Mouse (Mus musculus): Measurements from ENCODE around the gene Lrp1. TPM values are rescaled to one million over a fixed set of nuclear protein-coding genes. Genes with fewer than 3 reads are reported as not detected.

The Lrp1 gene
- total and polyA plus RNA-seq, 3 experiments, result 0.39 to 0.42 TPM; not detected in 1

DNA sequence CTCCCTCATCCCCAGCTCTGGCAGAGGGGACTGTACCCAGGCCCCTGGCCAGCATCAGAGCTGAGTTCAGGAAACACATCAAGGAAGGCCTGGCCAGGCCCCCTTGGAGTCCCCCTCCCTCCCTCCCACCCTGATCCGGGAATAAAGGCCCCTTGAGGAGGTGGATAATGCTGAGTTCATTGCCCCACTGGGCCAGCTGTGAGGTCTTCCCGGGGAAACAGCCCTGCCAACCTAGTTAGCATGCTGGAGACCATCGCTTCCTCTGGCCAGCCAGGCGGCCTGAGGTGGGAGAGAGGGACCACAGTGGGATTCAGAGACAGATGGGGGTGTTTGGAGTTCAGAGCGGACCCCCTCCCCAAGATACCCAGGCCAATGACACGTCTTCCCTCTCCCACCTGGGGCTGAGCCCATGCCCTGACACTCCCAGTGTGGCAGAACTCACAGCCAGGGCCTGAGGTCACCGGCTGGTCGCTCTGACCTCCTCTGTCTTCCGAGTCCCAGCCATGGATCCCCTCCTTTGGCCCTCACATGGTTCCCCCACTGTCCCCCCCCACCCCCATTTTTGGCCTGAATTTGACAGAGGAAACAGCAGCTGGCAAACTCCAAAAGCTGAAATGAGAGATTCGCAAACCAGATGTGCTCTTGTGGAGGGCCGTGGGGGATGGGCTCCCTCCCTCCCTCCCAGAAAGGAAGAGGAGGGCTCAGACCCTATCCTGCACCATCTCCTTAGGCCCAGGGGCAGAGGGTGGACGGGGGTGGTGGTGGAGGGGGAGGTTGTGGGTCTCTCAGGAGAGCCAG is 6.5 kb downstream of the Lrp1 start:
- no peak for DNase-seq (ENCODE audit: low read depth, low spot score)
- Histone ChIP-seq H3K4me1 (ENCODE audit: control insufficient read depth in 1 of 2, insufficient read depth in 2 of 2, low read length in 2 of 2) (no peaks in the 10 kb centered on the region), H3K79me2 (ENCODE audit: control insufficient read depth, insufficient read depth, low read length, poor library complexity) (no peaks in the 10 kb centered on the region), H3K36me3 (ENCODE audit: control insufficient read depth in 1 of 2, insufficient read depth in 2 of 2, low read length in 2 of 2) (no peaks in the 10 kb centered on the region), H3K9me3 (replicated peaks; ENCODE audit: insufficient read depth, low read length) (no peaks in the 10 kb centered on the region), H3K9ac (ENCODE audit: control insufficient read depth, low read depth, low read length, poor library complexity, severe bottlenecking) (no peak overlapping the region), H3K27ac (ENCODE audit: control insufficient read depth, low read depth, low read length) (no peak overlapping the region), H3K27me3 (ENCODE audit: control insufficient read depth in 1 of 2, insufficient read depth in 2 of 2, low read length in 2 of 2) (peaks cover 4 to 21% of the 10 kb centered on the region in 2 experiments; a peak in 3 of 4 replicates), H3K4me3 (ENCODE audit: control insufficient read depth in 1 of 2, insufficient read depth in 1 of 2, low read depth in 2 of 2, low read length in 2 of 2) (no peak overlapping the region)
- no peak for TF ChIP-seq POLR2AphosphoS5 (IDR thresholded peaks at IDR 0.05; ENCODE audit: borderline replicate concordance, low read depth, low read length)
- TF ChIP-seq UBTF (IDR thresholded peaks at IDR 0.05; ENCODE audit: borderline replicate concordance, insufficient read depth, low read depth, low read length), result no peak
- no peak for TF ChIP-seq MEF2A (IDR thresholded peaks at IDR 0.05; ENCODE audit: extremely low read depth, insufficient replicate concordance, low read depth, low read length, poor library complexity, severe bottlenecking)
- TF ChIP-seq GABPA (IDR thresholded peaks at IDR 0.05; ENCODE audit: low read depth, low read length), result no peak
- no peak for TF ChIP-seq BHLHE40 (IDR thresholded peaks at IDR 0.05; ENCODE audit: borderline replicate concordance, low read depth, low read length)
- no peak for TF ChIP-seq USF1 (IDR thresholded peaks at IDR 0.05; ENCODE audit: low read depth, low read length)
- TF ChIP-seq RAD21 (IDR thresholded peaks at IDR 0.05; ENCODE audit: low read depth, low read length), result no peak
- no peak for TF ChIP-seq MYC (IDR thresholded peaks at IDR 0.05; ENCODE audit: low read depth, low read length)
- TF ChIP-seq NELFE (IDR thresholded peaks at IDR 0.05; ENCODE audit: low read depth, low read length), result no peak
- TF ChIP-seq TCF12 (IDR thresholded peaks at IDR 0.05; ENCODE audit: low read depth, low read length), result no peak
- no peak for TF ChIP-seq JUND (IDR thresholded peaks at IDR 0.05; ENCODE audit: low read depth, low read length)
- TF ChIP-seq USF2 (IDR thresholded peaks at IDR 0.05; ENCODE audit: borderline replicate concordance in 1 of 2, insufficient read depth in 1 of 2, low read depth in 1 of 2, low read length in 2 of 2), result no peak

DNA sequence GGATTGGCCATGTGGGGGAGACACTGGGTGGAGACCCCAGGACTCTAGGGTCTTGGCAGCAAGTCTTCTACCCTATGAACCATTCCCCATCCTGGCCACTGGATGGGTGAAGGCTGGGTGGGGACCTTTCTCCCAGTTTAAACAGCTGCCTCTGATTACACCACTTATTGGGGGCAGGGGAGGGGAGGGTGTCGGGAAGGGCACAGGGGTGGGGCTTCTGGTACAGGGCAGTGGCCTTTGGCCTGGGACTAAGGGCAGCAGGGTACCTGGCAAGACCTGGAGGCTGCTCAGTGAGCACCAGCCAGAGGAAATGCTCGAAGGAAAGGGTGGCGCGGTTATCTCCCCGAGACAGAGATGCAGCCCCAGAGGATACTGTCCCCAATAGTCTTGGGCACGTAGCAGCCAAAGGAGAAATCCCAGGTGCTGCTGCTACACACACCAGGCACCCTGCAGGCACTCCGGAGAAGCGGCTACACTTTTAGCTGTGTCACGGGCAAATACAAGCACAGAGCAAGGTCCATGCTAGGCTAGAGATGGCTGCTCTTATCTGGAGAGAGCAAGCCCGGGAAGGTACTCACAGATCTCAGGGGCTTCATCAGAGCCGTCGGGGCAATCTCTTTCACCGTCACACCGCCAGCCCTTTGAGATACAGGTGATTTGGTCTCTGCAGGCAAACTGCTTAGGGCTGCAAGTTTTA is 8.7 kb downstream of the Lrp1 start:
- Histone ChIP-seq H3K27me3 (ENCODE audit: control insufficient read depth in 1 of 2, insufficient read depth in 2 of 2, low read length in 2 of 2) (peaks cover 4 to 21% of the 10 kb centered on the region in 2 experiments; a peak in 3 of 4 replicates), H3K79me2 (ENCODE audit: control insufficient read depth, insufficient read depth, low read length, poor library complexity) (no peaks in the 10 kb centered on the region), H3K4me1 (ENCODE audit: control insufficient read depth in 1 of 2, insufficient read depth in 2 of 2, low read length in 2 of 2) (no peaks in the 10 kb centered on the region), H3K4me3 (ENCODE audit: control insufficient read depth in 1 of 2, insufficient read depth in 1 of 2, low read depth in 2 of 2, low read length in 2 of 2) (no peak overlapping the region), H3K36me3 (ENCODE audit: control insufficient read depth in 1 of 2, insufficient read depth in 2 of 2, low read length in 2 of 2) (no peaks in the 10 kb centered on the region), H3K9ac (ENCODE audit: control insufficient read depth, low read depth, low read length, poor library complexity, severe bottlenecking) (no peak overlapping the region), H3K9me3 (replicated peaks; ENCODE audit: insufficient read depth, low read length) (no peaks in the 10 kb centered on the region), H3K27ac (ENCODE audit: control insufficient read depth, low read depth, low read length) (no peak overlapping the region)
- TF ChIP-seq RAD21 (IDR thresholded peaks at IDR 0.05; ENCODE audit: low read depth, low read length) (no peak), MEF2A (IDR thresholded peaks at IDR 0.05; ENCODE audit: extremely low read depth, insufficient replicate concordance, low read depth, low read length, poor library complexity, severe bottlenecking) (no peak), SMC3 (IDR thresholded peaks at IDR 0.05; ENCODE audit: low read depth, low read length) (no peak), ELF1 (IDR thresholded peaks at IDR 0.05; ENCODE audit: low read depth, low read length) (no peak), ZMIZ1 (IDR thresholded peaks at IDR 0.05; ENCODE audit: low read depth, low read length) (no peak), MXI1 (IDR thresholded peaks at IDR 0.05; ENCODE audit: low read depth, low read length) (no peak)
- no peak for DNase-seq (ENCODE audit: low read depth, low spot score)

Data from MEL (cell line).